8 mouse cellular contexts compared by ENCODE assay signal in genomic region chr16:30063121-30063881, GRCm38 (mm10). TPM values are rescaled to one million over a fixed set of nuclear protein-coding genes. Genes with fewer than 3 reads are reported as not detected.
DNase-seq lines count a peak whose midpoint lies in the region; ATAC-seq and TF ChIP-seq lines count a peak whose summit lies in the region.

No protein-coding gene starts in this region.

- peak overlapping the region; percentile 97 for H3K4me2 ChIP-seq in intestine, postnatal 0 days (replicated peaks; ENCODE audit: low read depth)
- peak overlapping the region; percentile 62 for H3K4me2 ChIP-seq in neural tube, embryonic 11.5 days (ENCODE audit: low read depth)

- H3K36me3 ChIP-seq in intestine, postnatal 0 days (ENCODE audit: control insufficient read depth, insufficient read depth) = no peaks in the 10 kb centered on the region; the same call in 1 of the 2 replicates
- no peaks in the 10 kb centered on the region for H3K36me3 ChIP-seq in liver, adult 2 months (ENCODE audit: control insufficient read depth, insufficient read depth, low read length)
- H3K36me3 ChIP-seq in neural tube, embryonic 11.5 days (ENCODE audit: control insufficient read depth, insufficient read depth, low read length) = no peaks in the 10 kb centered on the region

- WGBS in intestine, postnatal 0 days = under 1% methylated on average over 56 of the region's 82 CpGs
- 5% methylated on average over 71 of the region's 82 CpGs for WGBS in liver, adult 2 months
- WGBS in neural tube, embryonic 11.5 days = 0% methylated on average over 50 of the region's 82 CpGs

- H3K4me3 ChIP-seq in intestine, postnatal 0 days (ENCODE audit: low read depth, low read length) = peak overlapping the region; percentile 64
- peak overlapping the region; percentile 59 for H3K4me3 ChIP-seq in liver, adult 2 months (ENCODE audit: insufficient read depth, low read depth, low read length)
- H3K4me3 ChIP-seq in neural tube, embryonic 11.5 days (ENCODE audit: low read depth, low read length) = peak overlapping the region; percentile 76

- H3K27ac ChIP-seq in intestine, postnatal 0 days (ENCODE audit: low read depth, low read length) = peak overlapping the region; percentile 99
- peak overlapping the region; percentile 92 for H3K27ac ChIP-seq in liver, adult 2 months (replicated peaks; ENCODE audit: insufficient read depth, low read depth, low read length)
- H3K27ac ChIP-seq in neural tube, embryonic 11.5 days (ENCODE audit: low read depth, low read length) = peak overlapping the region; percentile 85

- no peaks in the 10 kb centered on the region for H3K27me3 ChIP-seq in intestine, postnatal 0 days (replicated peaks; ENCODE audit: control insufficient read depth, insufficient read depth, low read length)
- H3K27me3 ChIP-seq in liver, adult 2 months (ENCODE audit: control insufficient read depth, insufficient read depth, low read length) = no peaks in the 10 kb centered on the region
- peaks cover 33% of the 10 kb centered on the region for H3K27me3 ChIP-seq in neural tube, embryonic 11.5 days (ENCODE audit: control insufficient read depth, insufficient read depth, low read length)

- peak; percentile 21 for ATAC-seq in intestine, postnatal 0 days
- ATAC-seq in neural tube, embryonic 11.5 days (ENCODE audit: insufficient read depth, low FRiP score, low TSS enrichment) = peak; percentile 36

- no peaks in the 10 kb centered on the region for H3K79me2 ChIP-seq in liver, adult 2 months (ENCODE audit: control insufficient read depth, insufficient read depth, low read length)

- peak; percentile 55 for DNase-seq in right cerebral cortex, adult 2 months (ENCODE audit: low spot score in 2 of 2)
- DNase-seq in right cerebral cortex, adult 18-20 months = no peak
- DNase-seq in cerebellum, postnatal 25 days = peak; percentile 43 to 54
- peak; percentile 77 for DNase-seq in gastrocnemius, postnatal 25 days
- peak; percentile 46 for DNase-seq in liver, adult 2 months (ENCODE audit: extremely low read depth, low read depth, low spot score)
- DNase-seq in neural tube, embryonic 11.5 days (ENCODE audit: low spot score) = peak; percentile 81
- DNase-seq in thymus, postnatal 4 days = peak; percentile 50

- peak overlapping the region; percentile 75 for H3K9ac ChIP-seq in intestine, postnatal 0 days (ENCODE audit: low read depth, low read length)
- H3K9ac ChIP-seq in liver, adult 2 months (ENCODE audit: low read depth, low read length) = peak overlapping the region; percentile 92
- H3K9ac ChIP-seq in neural tube, embryonic 11.5 days (ENCODE audit: low read length) = peak overlapping the region; percentile 88

- H3K9me3 ChIP-seq in intestine, postnatal 0 days (ENCODE audit: control insufficient read depth) = no peaks in the 10 kb centered on the region
- H3K9me3 ChIP-seq in neural tube, embryonic 11.5 days (ENCODE audit: control insufficient read depth, low read length) = no peaks in the 10 kb centered on the region

- no peak for TF ChIP-seq CTCF in intestine, postnatal 0 days (IDR thresholded peaks at IDR 0.05; ENCODE audit: low read depth)
- no peak for TF ChIP-seq CTCF in liver, adult 2 months (IDR thresholded peaks at IDR 0.05; ENCODE audit: low read depth, low read length)

- peaks cover 12% of the 10 kb centered on the region; the same call in 1 of the 2 replicates for H3K4me1 ChIP-seq in intestine, postnatal 0 days (replicated peaks; ENCODE audit: control insufficient read depth, insufficient read depth, low read length)
- H3K4me1 ChIP-seq in liver, adult 2 months (ENCODE audit: control insufficient read depth, insufficient read depth, low read length) = peaks cover 11% of the 10 kb centered on the region
- peaks cover 22% of the 10 kb centered on the region for H3K4me1 ChIP-seq in neural tube, embryonic 11.5 days (ENCODE audit: control insufficient read depth, insufficient read depth, low read length)

- no peak for TF ChIP-seq POLR2A in liver, adult 2 months (IDR thresholded peaks at IDR 0.05; ENCODE audit: extremely low read depth, insufficient read depth, low read length)

RNA-seq across cellular contexts. Expression of gene Hes1, which starts 0.9 kb away (rescaled TPM):
- 10 to 100 TPM in 1 of 2 experiments, 1 to 10 TPM in 1; 9.2 to 12.5 TPM for total RNA-seq in gastrocnemius, postnatal 25 days (2021)
- polyA plus RNA-seq in intestine, postnatal 0 days (2015; fragmentation: Nextera tagmentation; extraction: Ambion mirVana) = 44.0 and 52.9 TPM in 2 replicates
- total RNA-seq in liver, adult 2 months (2014; rRNA removed) = 2.8 and 5.8 TPM in 2 replicates
- polyA plus RNA-seq in liver, adult 2 months (2012; rRNA removed) = 26.9 and 28.5 TPM in 2 replicates
- polyA plus RNA-seq in neural tube, embryonic 11.5 days (2014; fragmentation: Nextera tagmentation; extraction: Ambion mirVana) = 56.8 and 57.3 TPM in 2 replicates
